Mouse (Mus musculus): Measurements from ENCODE around the gene Lrrc7.
"Not testable (repeated sequence)": the region's sequence is repeated elsewhere in the genome, so short reads cannot be mapped to it uniquely, and the experiment has no call there.

Gene Lrrc7

GRCm38 (mm10) chr3:158164452-158164851 lies 397.6 kb downstream of the Lrrc7 start:
- DNase-seq, result no peak

- no peak for DNase-seq
Measured at GRCm38 (mm10) chr3:158163127-158163526, 398.9 kb downstream of the Lrrc7 start.

- DNase-seq, result no peak
Measured at GRCm38 (mm10) chr3:158161924-158162490, 400.0 kb downstream of the Lrrc7 start.

GRCm38 (mm10) chr3:158155515-158156286 lies 406.3 kb downstream of the Lrrc7 start:
- DNase-seq, result no peak

GRCm38 (mm10) chr3:158154134-158154533 lies 407.9 kb downstream of the Lrrc7 start:
- DNase-seq, result no peak

- no peak for DNase-seq
Measured at GRCm38 (mm10) chr3:158148998-158149397, 413.0 kb downstream of the Lrrc7 start.

- no peak for DNase-seq
Measured at GRCm38 (mm10) chr3:158140629-158141028, 421.4 kb downstream of the Lrrc7 start.

GRCm38 (mm10) chr3:158137796-158138195 lies 424.2 kb downstream of the Lrrc7 start:
- DNase-seq, result no peak

- DNase-seq, result no peak
Measured at GRCm38 (mm10) chr3:158131672-158132071, 430.3 kb downstream of the Lrrc7 start.

- no peak for DNase-seq
Measured at GRCm38 (mm10) chr3:158131233-158131632, 430.8 kb downstream of the Lrrc7 start.

GRCm38 (mm10) chr3:158122899-158123298 lies 439.1 kb downstream of the Lrrc7 start:
- no peak for DNase-seq

- no peak for DNase-seq
Measured at GRCm38 (mm10) chr3:158105260-158105659, 456.8 kb downstream of the Lrrc7 start.

GRCm38 (mm10) chr3:158103467-158103866 lies 458.6 kb downstream of the Lrrc7 start:
- DNase-seq, result no peak

GRCm38 (mm10) chr3:158102530-158102929 lies 459.5 kb downstream of the Lrrc7 start:
- not testable (repeated sequence) for DNase-seq

- not testable (repeated sequence) for DNase-seq
Measured at GRCm38 (mm10) chr3:158102043-158102442, 460.0 kb downstream of the Lrrc7 start.

GRCm38 (mm10) chr3:158093919-158094318 lies 468.1 kb downstream of the Lrrc7 start:
- DNase-seq, result no peak

GRCm38 (mm10) chr3:158091601-158092000 lies 470.4 kb downstream of the Lrrc7 start:
- no peak for DNase-seq

- no peak for DNase-seq
Measured at GRCm38 (mm10) chr3:158077828-158078227, 484.2 kb downstream of the Lrrc7 start.

GRCm38 (mm10) chr3:158077380-158077772 lies 484.6 kb downstream of the Lrrc7 start:
- no peak for DNase-seq

GRCm38 (mm10) chr3:158076685-158077379 lies 485.2 kb downstream of the Lrrc7 start:
- DNase-seq, result no peak

- DNase-seq, result no peak
Measured at GRCm38 (mm10) chr3:158075004-158075403, 487.0 kb downstream of the Lrrc7 start.

- DNase-seq, result no peak
Measured at GRCm38 (mm10) chr3:158068613-158069263, 493.3 kb downstream of the Lrrc7 start.

GRCm38 (mm10) chr3:158067916-158068315 lies 494.1 kb downstream of the Lrrc7 start:
- DNase-seq, result no peak
